Mouse (Mus musculus) neutrophil, adult 83 days (primary cell): Measurements from ENCODE around the gene Olfr427. TPM values are rescaled to one million over a fixed set of nuclear protein-coding genes. Genes with fewer than 3 reads are reported as not detected.

Source experiments
- total RNA-seq, 2 experiments: library from RNA; stranded (reverse); gene quantifications; one replicate each; pipeline ENCODE4 v1.2.4; 2023

The Olfr427 gene
- not detected for total RNA-seq

GRCm38 (mm10) chr1:174096591-174096990 is at the start of gene Olfr427:
Olfr427 (plus strand) TSS chr1:174096891.

DNA sequence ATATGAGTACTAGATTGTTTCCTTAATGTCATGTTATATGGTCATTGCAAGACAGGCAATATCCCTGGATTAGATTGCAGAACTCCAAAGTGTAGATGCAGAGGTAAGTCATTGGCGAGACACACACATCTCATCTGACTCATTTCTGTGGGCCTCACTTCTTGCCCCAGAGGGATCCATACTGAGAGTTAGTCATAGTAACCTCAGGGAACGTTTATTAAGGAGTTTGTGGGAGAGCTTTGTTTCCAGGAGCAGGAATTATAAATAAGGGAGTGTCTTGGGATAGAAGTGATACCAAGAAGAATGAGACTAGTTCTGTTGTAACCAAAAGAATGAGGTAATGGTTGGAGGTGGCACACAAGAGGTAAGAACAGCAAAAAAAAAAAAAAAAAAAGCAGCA is 47.8 kb upstream of the Olfr427 start, which contains the start of gene Olfr432:
TSS of gene Olfr432 (plus strand) at position 313 of the 400 bp plus-strand sequence.

GRCm38 (mm10) chr1:174066305-174066704 is 30.4 kb upstream of the Olfr427 start, which contains the start of gene Olfr430:
Olfr430 (plus strand) TSS chr1:174066605.

DNA sequence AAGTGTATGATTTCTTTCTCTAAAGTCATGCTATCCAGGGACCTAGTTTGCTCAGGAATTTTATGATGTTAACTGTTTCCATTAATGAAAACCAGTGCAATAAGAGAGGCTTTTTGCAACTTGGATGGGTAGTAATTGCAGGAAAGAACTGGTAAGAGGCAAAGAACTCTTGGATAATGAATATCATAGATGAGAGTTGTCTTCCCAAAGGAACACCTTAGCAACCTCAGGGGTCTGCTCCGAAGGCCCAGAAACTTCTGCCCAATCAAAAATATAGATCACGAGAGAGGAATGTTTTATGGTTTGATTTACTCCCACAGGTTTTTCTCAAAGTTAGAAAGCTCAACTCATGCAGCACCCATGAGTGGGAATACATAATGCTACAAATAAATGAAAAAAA is 12.7 kb upstream of the Olfr427 start, which contains the start of gene Olfr429:
TSS of gene Olfr429 (plus strand) at position 301 of the 400 bp plus-strand sequence.

GRCm38 (mm10) chr1:174121062-174121461 is 24.4 kb downstream of the Olfr427 start, which contains the start of gene Olfr231:
Olfr231 (minus strand) TSS chr1:174121162.

DNA sequence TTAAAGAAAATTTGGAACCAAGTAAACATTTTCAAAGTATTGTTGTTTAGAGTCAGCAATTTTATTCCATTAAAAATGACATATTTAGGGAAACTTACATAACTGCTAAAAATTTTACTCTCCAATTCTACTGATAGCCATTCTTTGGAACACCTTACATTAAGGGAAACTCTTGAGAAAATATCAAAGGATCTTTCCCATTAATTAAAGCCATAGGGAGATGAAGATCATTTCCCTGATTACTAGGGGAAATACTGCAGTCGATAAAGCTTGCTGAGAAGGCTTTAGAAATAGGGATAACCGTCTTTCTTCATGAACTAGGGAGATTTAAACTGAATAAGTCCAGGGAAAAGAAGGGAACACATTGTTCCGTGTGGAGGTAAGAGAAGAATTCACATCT is 34.5 kb downstream of the Olfr427 start, which contains the start of gene Olfr424:
TSS of gene Olfr424 (plus strand) at position 301 of the 400 bp plus-strand sequence.

Other genes starting within 250 kb of the Olfr427 start
- gene Ifi211, start 183.8 kb upstream of the Olfr427 start, total RNA-seq, result 10 to 100 TPM; 16.2 to 20.9 TPM
- gene Mndal, start 154.4 kb upstream of the Olfr427 start, total RNA-seq, result 10 to 100 TPM; 55.1 to 60.4 TPM
- 10 to 100 TPM; 40.2 to 41.3 TPM for gene Ifi203, start 154.2 kb upstream of the Olfr427 start, total RNA-seq
- not detected for gene Ifi202b, start 114.1 kb upstream of the Olfr427 start, total RNA-seq
- gene Ifi205, start 65.1 kb upstream of the Olfr427 start, total RNA-seq, result 10 to 100 TPM in 1 of 2 experiments, 1 to 10 TPM in 1; 6.6 to 10.1 TPM
- gene Olfr433, start 56.2 kb upstream of the Olfr427 start, total RNA-seq, result under 1 TPM in 1 of 2 experiments, not detected in 1; 0.33 TPM
- gene Olfr432, start 47.7 kb upstream of the Olfr427 start, total RNA-seq, result not detected
- not detected for gene Olfr430, start 30.3 kb upstream of the Olfr427 start, total RNA-seq
- gene Olfr429, start 12.6 kb upstream of the Olfr427 start, total RNA-seq, result not detected
- gene Olfr231, start 24.3 kb downstream of the Olfr427 start, total RNA-seq, result not detected
- gene Olfr424, start 34.6 kb downstream of the Olfr427 start, total RNA-seq, result not detected
- gene Olfr420, start 58.7 kb downstream of the Olfr427 start, total RNA-seq, result not detected
- gene Spta1, start 75.9 kb downstream of the Olfr427 start, total RNA-seq, result 10 to 100 TPM; 11.2 to 18.5 TPM
- not detected for gene Olfr419, start 155.2 kb downstream of the Olfr427 start, total RNA-seq
- not detected for gene Mptx1, start 233.6 kb downstream of the Olfr427 start, total RNA-seq